Mouse (Mus musculus) left cerebral cortex, adult 2 months (tissue): Measurements from ENCODE around the gene Pgls. TPM values are rescaled to one million over a fixed set of nuclear protein-coding genes. Genes with fewer than 3 reads are reported as not detected.

Experiments
- DNase-seq, 2 experiments: peaks; one replicate each; pipeline ENCODE4 v3.0.0; 2021 to 2022; ENCODE audit warnings: low spot score in 2 of 2, mixed read lengths in 1 of 2; ENCODE audit errors: extremely low spot score in 1 of 2
- H3K27ac ChIP-seq: fragments of 200-600 bp; 2 replicates; pipeline ENCODE4 v1.8.1; 2022
- H3K4me3 ChIP-seq: fragments of 200-600 bp; 2 replicates; pipeline ENCODE4 v1.8.1; 2022
- CTCF ChIP-seq: fragments of 200-600 bp; IDR thresholded peaks from 2 replicates; pipeline ENCODE4 v1.8.1; 2022; ENCODE audit warnings: antibody characterized with exemption, mild to moderate bottlenecking, moderate library complexity
- intact Hi-C: fragments of 180-260 bp; cut with DNase I; formaldehyde crosslinking; loops from one replicate; pipeline ENCODE4 v1.15.1; 2025
- total RNA-seq, 2 experiments: library from RNA; stranded (reverse); gene quantifications; 2 replicates each; pipeline ENCODE4 v1.2.3; 2021

Pgls gene
- total RNA-seq, 2 experiments from 2014 or later = 29.1 to 33.0 TPM

DNA sequence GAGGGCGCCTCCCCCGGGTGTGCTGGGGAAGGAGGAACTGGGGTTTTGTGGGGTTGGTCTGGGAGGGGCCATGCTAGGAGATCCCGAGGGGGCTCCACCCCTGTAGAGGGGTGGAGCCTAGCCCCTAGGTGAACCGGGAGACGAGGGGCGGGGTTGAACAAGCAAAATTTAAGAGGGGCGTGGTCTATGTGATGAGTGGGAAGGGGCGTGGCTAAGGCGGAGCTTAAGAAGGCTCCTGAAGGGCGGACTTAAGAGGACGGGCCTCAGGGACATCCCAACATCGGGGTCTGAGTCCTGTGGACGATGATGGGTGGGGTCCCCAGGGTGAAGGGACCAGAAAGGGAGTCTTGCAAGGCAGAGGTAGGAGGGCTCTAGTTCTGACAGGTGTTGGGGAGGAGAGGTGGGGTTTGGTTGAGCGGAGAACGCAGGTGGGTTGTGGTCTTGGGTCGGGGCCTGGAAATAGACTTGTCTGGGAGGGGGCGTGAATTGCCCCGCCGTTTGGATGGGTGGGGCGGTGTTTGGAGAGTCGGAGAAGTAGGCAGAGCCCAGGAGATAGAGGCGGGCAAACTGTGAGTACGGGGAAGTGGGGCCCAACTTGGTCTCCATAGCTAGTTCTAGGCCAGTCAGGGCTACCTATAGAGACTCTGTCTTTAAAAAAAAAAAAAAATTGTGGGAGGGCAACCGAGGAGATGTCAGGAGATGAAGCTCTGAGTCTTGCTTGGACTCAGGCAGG lies 32.9 kb upstream of the Pgls start:
- peak overlapping the region; percentile 17; the same call in 1 of the 2 replicates for H3K4me3 ChIP-seq
- no peak for TF ChIP-seq CTCF
- H3K27ac ChIP-seq = no peak overlapping the region
- no peak for DNase-seq
- intact Hi-C loops = no loop called here

DNA sequence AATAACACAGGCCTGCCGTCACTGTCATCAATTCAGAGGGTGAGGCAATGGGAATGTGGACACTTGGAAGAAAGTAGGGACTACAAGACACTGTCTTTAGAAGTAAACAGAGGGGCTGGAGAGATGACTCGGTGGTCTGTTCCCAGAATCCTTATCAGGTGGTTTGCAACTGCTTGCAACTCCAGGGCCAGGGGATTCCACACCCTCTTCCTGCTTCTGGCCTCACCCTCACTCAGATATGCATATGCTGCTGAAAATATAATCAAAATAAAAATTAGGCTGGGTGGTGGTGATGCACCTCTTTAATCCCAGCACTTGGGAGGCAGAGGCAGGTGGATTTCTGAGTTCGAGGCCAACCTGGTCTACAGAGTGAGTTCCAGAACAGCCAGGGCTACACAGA lies 31.9 kb upstream of the Pgls start:
- H3K4me3 ChIP-seq = no peak overlapping the region
- no peak for DNase-seq
- intact Hi-C loops = no loop called here
- no peak overlapping the region for H3K27ac ChIP-seq
- TF ChIP-seq CTCF = no peak

DNA sequence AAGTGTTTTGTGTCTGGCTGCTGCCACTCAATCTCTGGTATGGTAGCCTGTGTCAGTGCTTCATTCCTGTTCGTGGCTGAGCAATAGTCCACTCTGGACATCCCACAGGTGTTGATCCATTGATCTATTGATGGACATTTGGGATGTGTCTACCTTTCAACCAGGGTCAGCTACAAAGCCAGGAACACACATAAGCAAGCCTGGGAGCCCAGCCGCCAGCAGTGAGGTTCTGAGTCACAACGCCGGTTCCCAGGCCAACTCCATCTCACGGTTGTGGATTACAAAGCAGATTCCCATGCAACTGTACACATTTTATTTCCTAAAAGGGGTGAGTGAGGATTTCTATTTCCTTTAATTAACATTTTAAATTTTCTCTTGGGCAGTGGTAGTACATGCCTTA lies 31.2 kb upstream of the Pgls start:
- no peak overlapping the region for H3K27ac ChIP-seq
- H3K4me3 ChIP-seq = no peak overlapping the region
- intact Hi-C loops = loop anchor here (1.0 kb wide), 2 partner anchors 36 to 100 kb away; no protein-coding TSS in a partner anchor
- no peak for DNase-seq
- no peak for TF ChIP-seq CTCF

DNA sequence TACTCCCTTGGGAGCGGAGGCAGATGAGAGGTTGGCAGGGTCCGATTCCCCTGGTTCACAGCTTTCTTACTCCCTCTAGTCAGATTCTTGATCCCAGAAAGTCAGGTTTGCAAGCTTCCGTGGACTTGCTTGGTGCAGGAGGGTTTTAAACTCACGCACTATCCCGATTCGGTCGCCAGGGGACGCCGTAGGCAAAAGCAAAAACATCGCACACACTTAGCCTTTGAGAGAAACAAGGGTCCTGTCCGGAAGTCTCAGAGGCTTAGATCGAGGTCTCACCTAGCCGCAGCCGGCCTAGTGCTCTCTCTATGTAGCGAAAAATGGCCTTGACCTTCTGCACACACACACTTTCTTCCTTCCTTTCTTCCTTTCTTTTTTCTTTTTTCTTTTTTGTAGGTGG lies 30.6 kb upstream of the Pgls start:
- intact Hi-C loops = loop anchor here (1.0 kb wide), 2 partner anchors 35 to 99 kb away; no protein-coding TSS in a partner anchor
- peak; percentile 81 for TF ChIP-seq CTCF
- no peak for DNase-seq
- Histone ChIP-seq H3K27ac (no peak overlapping the region), H3K4me3 (no peak overlapping the region)

DNA sequence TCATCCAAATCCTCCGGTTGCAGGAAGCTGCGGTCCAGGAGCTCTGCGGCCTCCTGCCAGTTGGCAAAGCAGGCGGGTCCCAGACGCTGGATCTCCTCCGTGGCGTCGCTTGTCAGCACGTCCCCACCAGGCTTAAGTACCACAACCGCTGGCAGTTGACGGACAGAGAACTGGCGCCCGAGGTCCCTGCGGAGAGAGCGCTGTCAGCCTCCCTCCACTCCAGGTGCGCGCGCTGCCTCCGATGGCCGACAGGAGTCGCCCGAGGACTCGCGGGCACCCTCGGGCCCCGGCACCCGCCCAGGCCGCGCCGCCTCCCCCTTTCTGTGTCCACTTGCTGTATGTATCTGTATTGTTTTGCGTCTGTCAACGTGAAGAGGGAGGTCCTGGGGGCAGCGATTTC lies 29.2 kb upstream of the Pgls start:
- intact Hi-C loops = no loop called here
- peak; percentile 69 to 79 for DNase-seq
- TF ChIP-seq CTCF = peak; percentile 86
- H3K4me3 ChIP-seq = peak overlapping the region; percentile 28
- no peak overlapping the region for H3K27ac ChIP-seq

DNA sequence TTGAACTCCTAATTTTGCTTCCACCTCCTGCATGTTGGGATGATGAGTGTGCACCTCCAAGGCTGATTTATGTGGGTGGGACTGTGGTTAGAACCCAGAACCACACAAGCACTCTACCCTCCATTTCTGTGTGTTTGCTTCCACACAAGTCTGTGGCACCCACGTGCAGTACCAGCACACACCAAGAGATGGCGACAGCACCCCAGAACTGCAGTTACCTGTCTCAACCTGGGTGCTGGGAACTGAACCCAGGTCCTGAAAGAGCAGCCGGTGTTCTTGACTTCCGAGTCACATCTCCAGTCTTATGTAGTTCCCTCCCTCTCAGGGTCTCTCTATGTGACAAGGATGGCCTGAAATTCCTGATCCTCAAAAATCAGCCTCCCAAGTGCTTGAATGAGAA lies 28.0 kb upstream of the Pgls start:
- no peak for DNase-seq
- no peak overlapping the region for H3K27ac ChIP-seq
- H3K4me3 ChIP-seq = no peak overlapping the region
- intact Hi-C loops = no loop called here
- TF ChIP-seq CTCF = peak; percentile 25

DNA sequence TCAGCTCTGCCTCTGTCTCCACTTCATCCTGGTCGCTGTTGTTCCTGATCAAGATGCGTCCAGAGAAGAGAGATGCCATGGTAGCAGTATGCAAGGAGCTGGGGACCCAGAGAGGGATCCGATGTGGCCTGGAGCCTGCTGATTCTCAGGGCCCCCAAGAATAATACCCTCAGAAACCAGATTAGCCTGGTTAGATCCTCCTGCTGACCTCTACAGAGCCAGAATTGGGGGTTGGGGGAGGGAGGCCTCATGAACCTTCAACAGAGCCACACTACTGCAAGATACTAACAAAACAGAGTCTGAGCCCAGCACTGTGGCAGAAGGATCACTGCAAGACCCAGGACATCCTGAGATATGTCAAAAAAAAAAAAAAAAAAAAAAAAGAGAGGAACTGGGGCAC lies 25.5 kb upstream of the Pgls start, which contains the start of gene Nxnl1:
TSS of gene Nxnl1 (minus strand) at position 101 of the 400 bp plus-strand sequence.
- no peak within 1 kb of the TSS; the same call in 1 of the 2 replicates for H3K27ac ChIP-seq
- intact Hi-C loops = no loop called here
- no peak for DNase-seq

DNA sequence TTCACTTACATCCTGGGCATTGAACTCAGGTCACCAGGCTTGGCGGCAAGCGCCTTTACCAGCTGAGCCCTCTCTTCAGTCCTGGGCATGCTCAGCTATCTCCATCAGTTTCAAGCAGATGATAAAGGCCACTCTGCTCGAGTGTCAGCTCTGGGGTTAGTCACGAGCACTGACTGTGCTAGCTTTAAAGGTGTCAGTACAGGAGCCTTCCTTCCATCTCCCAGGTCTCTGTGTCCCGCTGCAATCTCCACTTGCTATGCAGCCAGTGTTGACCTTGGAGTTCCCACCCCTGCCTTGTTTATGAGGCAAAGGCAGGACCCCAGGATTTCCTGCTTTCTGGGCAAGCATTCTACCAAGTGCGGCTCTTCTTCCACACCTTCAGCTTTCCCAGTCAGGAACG lies 24.4 kb upstream of the Pgls start:
- no peak overlapping the region for H3K4me3 ChIP-seq
- DNase-seq = no peak
- no peak for TF ChIP-seq CTCF
- intact Hi-C loops = no loop called here
- peak overlapping the region; percentile 66 for H3K27ac ChIP-seq

More for the DNA sequence above, 25.5 kb upstream of the Pgls start, which contains the start of gene Nxnl1:
- H3K4me3 ChIP-seq = no peak within 1 kb of the TSS
- no peak for TF ChIP-seq CTCF

DNA sequence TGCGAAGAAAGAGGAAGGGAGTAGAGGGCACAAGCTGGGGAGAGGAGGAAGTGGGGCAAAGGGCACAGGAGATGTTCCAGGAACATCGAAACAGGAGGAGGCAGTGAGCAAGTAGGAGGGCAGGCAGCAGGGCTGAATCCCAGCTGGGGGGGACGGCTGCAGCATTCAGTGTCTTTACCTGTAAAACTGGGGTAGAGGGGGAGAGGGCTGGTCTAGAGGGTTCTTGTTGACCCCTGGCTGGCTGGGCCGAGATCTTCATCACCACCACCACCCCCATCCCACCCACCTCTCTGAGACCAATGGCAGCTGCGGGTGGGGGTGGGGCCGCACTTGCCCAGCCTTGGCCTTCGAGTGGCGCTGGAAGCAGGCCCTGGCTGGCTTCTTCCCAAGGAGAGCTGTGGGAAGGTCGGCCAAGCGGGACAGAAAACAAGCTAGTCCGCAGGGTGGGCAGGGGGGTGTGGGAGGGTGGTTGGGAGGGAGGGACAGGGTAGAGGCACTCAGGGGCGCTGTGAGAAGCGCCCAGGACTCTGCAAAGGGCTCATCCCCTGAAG lies 23.5 kb upstream of the Pgls start, which contains the start of gene Slc27a1:
TSS of gene Slc27a1 (plus strand) at position 496 of the 551 bp plus-strand sequence.
- Histone ChIP-seq H3K27ac (peak within 1 kb of the TSS; percentile 98), H3K4me3 (peak within 1 kb of the TSS; percentile 84)
- intact Hi-C loops = no loop called here
- DNase-seq = peak; percentile 54 to 75
- TF ChIP-seq CTCF = no peak

DNA sequence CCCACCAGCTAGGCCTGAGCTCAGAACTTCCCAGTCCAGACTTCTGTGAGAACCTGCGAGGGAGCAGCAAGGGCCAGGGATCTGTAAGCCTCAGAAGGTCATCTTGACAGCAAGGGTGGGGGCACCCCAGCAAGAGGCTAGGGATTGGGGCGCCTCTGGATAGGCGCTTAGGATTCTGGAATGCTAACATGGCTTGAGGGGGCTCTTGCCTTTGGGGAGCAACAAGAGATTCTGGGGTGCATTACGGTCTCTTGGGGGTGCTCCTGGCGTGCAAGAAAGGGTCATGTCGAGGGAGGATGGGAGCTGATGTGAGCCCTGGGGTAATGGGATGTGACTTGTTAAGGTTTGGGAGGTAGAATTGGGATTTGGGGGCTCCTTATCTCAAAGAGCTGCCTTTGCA lies 23.0 kb upstream of the Pgls start:
- H3K27ac ChIP-seq = peak overlapping the region; percentile 98
- no peak for TF ChIP-seq CTCF
- H3K4me3 ChIP-seq = peak overlapping the region; percentile 84
- DNase-seq = no peak
- intact Hi-C loops = no loop called here

DNA sequence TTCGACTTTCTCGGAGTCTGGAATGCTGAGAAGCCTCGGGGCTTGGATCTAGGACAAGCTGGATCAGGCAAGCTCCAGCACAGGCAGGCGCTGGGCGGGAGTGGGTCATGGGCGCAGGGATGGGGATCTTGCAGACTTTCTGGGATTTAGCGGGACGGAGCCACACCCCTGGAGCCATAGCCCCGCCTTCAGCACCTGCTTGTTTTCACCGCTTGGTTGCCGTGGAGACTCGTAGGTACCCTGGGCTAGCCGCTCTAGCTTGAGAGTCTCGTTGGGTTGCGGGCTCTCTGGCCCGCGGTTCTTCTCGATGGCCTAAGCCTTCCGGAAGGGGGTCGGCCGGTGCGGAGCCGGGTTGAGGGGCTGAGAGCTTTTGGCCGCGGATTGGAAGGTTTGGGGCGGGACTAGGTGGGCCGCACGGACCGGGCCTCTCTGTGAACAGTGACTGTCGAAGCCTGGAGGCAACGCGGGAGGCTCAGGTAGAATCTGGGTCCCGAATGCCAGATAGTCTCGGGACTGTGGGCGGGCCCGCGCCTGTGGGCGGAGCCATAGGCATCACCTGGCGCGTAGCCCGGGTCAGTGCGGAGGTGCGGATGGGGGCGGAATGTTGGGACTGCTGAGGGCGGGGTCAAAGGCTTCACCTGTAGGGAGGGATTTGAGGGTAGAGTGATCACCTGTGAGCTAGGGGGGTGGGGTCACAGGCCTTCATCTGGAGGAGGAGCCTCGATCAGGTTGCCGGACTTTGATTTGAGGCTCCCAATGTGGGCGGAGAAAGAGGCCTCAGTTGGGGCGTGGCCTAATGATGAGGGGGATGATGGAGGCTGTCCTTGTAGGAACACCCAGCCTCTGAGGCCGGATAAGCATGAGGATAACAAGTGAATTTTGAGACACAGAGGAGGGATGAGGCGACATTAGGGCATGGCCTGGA lies 22.3 kb upstream of the Pgls start:
- intact Hi-C loops = loop anchor here (2.0 kb wide), 1 partner anchor 21 kb away; no protein-coding TSS in a partner anchor
- H3K4me3 ChIP-seq = peak overlapping the region; percentile 84
- DNase-seq = peak; percentile 84 to 85
- no peak; the same call in 1 of the 2 replicates for TF ChIP-seq CTCF
- peak overlapping the region; percentile 98 for H3K27ac ChIP-seq
